Mouse (Mus musculus) kidney, adult 2 months (tissue): ENCODE data around the gene Fastkd2.

Experiments
- CTCF ChIP-seq: fragments of 200-500 bp; conservative IDR thresholded peaks from 2 replicates; pipeline ENCODE4 v1.5.1; 2011; ENCODE audit warnings: low read depth, mild to moderate bottlenecking, control low read depth, low read length, moderate library complexity, mixed read lengths; ENCODE audit not compliant: insufficient read depth, insufficient read length
- POLR2A ChIP-seq: fragments of 200-500 bp; IDR thresholded peaks from one replicate; pipeline ENCODE4 v1.6.1; 2011; ENCODE audit warnings: low read depth, low read length, control low read depth

- TF ChIP-seq POLR2A (no peak), CTCF (no peak)
Observed at GRCm38 (mm10) chr1:63770309-63770708, 39.9 kb downstream of the Fastkd2 start.
